Mouse (Mus musculus) cortical plate, adult 2 months (tissue): ENCODE results near the gene Rsc1a1.

Source experiments
- CTCF ChIP-seq: fragments of 200-500 bp; IDR thresholded peaks from 2 replicates; pipeline ENCODE4 v1.5.1; 2011; ENCODE audit warnings: mild to moderate bottlenecking, control low read depth, low read length; ENCODE audit not compliant: insufficient read depth; ENCODE audit errors: extremely low read depth
- POLR2A ChIP-seq: fragments of 200-500 bp; IDR thresholded peaks from 2 replicates; pipeline ENCODE4 v1.6.1; 2011; ENCODE audit warnings: mild to moderate bottlenecking, low read length, control low read depth; ENCODE audit not compliant: insufficient read depth; ENCODE audit errors: extremely low read depth

DNA sequence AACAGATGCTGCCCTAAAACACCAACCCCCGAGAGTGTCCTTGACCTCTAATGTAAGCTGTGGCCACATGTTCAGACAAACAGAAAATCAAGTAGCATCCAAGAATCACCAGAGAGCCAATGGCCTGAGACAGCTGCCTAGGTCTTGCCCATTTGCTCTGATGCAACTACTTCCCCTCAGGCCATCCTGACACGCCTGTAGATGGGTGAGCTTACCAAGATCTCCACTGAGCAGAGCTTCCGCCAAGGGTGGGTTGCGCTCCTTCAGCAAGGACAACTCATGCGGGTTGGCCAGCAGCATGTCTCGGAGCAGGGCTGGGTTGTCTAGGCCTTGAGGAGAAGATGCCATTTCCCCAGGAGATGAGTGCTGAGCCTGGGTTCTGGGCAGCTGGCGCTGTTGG, 22.6 kb upstream of the Rsc1a1 start:
- TF ChIP-seq CTCF: no peak
- no peak for TF ChIP-seq POLR2A
